Mouse (Mus musculus): ENCODE results near the gene Rab11fip3. TPM values are rescaled to one million over a fixed set of nuclear protein-coding genes. Genes with fewer than 3 reads are reported as not detected.
A peak's percentile ranks its signal among the peaks of the same experiment; 100 is the strongest.

Gene Rab11fip3
- polyA plus RNA-seq, 1 experiment from 2014 or later = 18.3 TPM

- ATAC-seq (ENCODE audit: insufficient number of reproducible peaks, low FRiP score, low TSS enrichment, low read depth) = no peak
These were observed 41.1 kb downstream of the Rab11fip3 start for GRCm38 (mm10) chr17:26028261-26028660.

GRCm38 (mm10) chr17:26024674-26025073, 44.7 kb downstream of the Rab11fip3 start:
- 97% methylated on average over 9 of the region's 9 CpGs for WGBS
- Histone ChIP-seq H3K4me2 (replicated peaks) (no peak overlapping the region), H3K27me3 (no peaks in the 10 kb centered on the region), H3K4me3 (replicated peaks) (no peak overlapping the region), H3K36me3 (peaks cover 7% of the 10 kb centered on the region; the same call in 1 of the 2 replicates), H3K27ac (replicated peaks) (no peak overlapping the region), H3K9ac (no peak overlapping the region), H3K9me3 (replicated peaks) (no peaks in the 10 kb centered on the region), H3K4me1 (no peaks in the 10 kb centered on the region)
- ATAC-seq (ENCODE audit: insufficient number of reproducible peaks, low FRiP score, low TSS enrichment, low read depth) = no peak

More at GRCm38 (mm10) chr17:26028261-26028660, 41.1 kb downstream of the Rab11fip3 start:
- H3K4me3 ChIP-seq (replicated peaks) = no peak overlapping the region
- H3K9me3 ChIP-seq (replicated peaks) = no peaks in the 10 kb centered on the region
- no peaks in the 10 kb centered on the region for H3K27me3 ChIP-seq
- no peak overlapping the region for H3K27ac ChIP-seq (replicated peaks)
- no peak overlapping the region for H3K4me2 ChIP-seq (replicated peaks)
- 66% methylated on average over 4 of the region's 4 CpGs for WGBS
- peaks cover 23% of the 10 kb centered on the region for H3K36me3 ChIP-seq
- no peaks in the 10 kb centered on the region for H3K4me1 ChIP-seq
- H3K9ac ChIP-seq = no peak overlapping the region

- Histone ChIP-seq H3K9me3 (replicated peaks) (no peaks in the 10 kb centered on the region), H3K4me2 (replicated peaks) (no peak overlapping the region), H3K4me1 (no peaks in the 10 kb centered on the region), H3K27ac (replicated peaks) (no peak overlapping the region), H3K27me3 (no peaks in the 10 kb centered on the region), H3K4me3 (replicated peaks) (no peak overlapping the region), H3K36me3 (peaks cover 7% of the 10 kb centered on the region; the same call in 1 of the 2 replicates), H3K9ac (no peak overlapping the region)
- no peak for ATAC-seq (ENCODE audit: insufficient number of reproducible peaks, low FRiP score, low TSS enrichment, low read depth)
- WGBS = 97% methylated on average over 8 of the region's 8 CpGs
These were observed 45.4 kb downstream of the Rab11fip3 start for GRCm38 (mm10) chr17:26023966-26024365.

GRCm38 (mm10) chr17:26023181-26023580, 46.2 kb downstream of the Rab11fip3 start:
- H3K9me3 ChIP-seq (replicated peaks) = no peaks in the 10 kb centered on the region
- ATAC-seq (ENCODE audit: insufficient number of reproducible peaks, low FRiP score, low TSS enrichment, low read depth) = no peak
- 70% methylated on average over 5 of the region's 5 CpGs for WGBS
- H3K36me3 ChIP-seq = peaks cover 7% of the 10 kb centered on the region; the same call in 1 of the 2 replicates
- no peaks in the 10 kb centered on the region for H3K4me1 ChIP-seq
- no peaks in the 10 kb centered on the region for H3K27me3 ChIP-seq
- no peak overlapping the region for H3K4me3 ChIP-seq (replicated peaks)
- no peak overlapping the region for H3K4me2 ChIP-seq (replicated peaks)
- no peak overlapping the region for H3K9ac ChIP-seq
- no peak overlapping the region for H3K27ac ChIP-seq (replicated peaks)

GRCm38 (mm10) chr17:26021728-26022341, 47.5 kb downstream of the Rab11fip3 start:
- no peak for ATAC-seq (ENCODE audit: insufficient number of reproducible peaks, low FRiP score, low TSS enrichment, low read depth)
- Histone ChIP-seq H3K36me3 (peaks cover 3% of the 10 kb centered on the region; the same call in 1 of the 2 replicates), H3K4me2 (replicated peaks) (no peak overlapping the region), H3K4me1 (no peaks in the 10 kb centered on the region), H3K27me3 (no peaks in the 10 kb centered on the region), H3K4me3 (replicated peaks) (no peak overlapping the region), H3K27ac (replicated peaks) (0 out of 2 replicates have a peak overlapping the region, but pooled peaks have one; percentile 30), H3K9me3 (replicated peaks) (no peaks in the 10 kb centered on the region), H3K9ac (no peak overlapping the region)
- WGBS = 66% methylated on average over 9 of the region's 9 CpGs

- H3K4me1 ChIP-seq = no peaks in the 10 kb centered on the region
- no peaks in the 10 kb centered on the region for H3K27me3 ChIP-seq
- H3K4me2 ChIP-seq (replicated peaks) = no peak overlapping the region
- no peaks in the 10 kb centered on the region for H3K9me3 ChIP-seq (replicated peaks)
- no peak overlapping the region for H3K4me3 ChIP-seq (replicated peaks)
- no peak for ATAC-seq (ENCODE audit: insufficient number of reproducible peaks, low FRiP score, low TSS enrichment, low read depth)
- no peak overlapping the region for H3K9ac ChIP-seq
- peaks cover 3% of the 10 kb centered on the region; the same call in 1 of the 2 replicates for H3K36me3 ChIP-seq
- WGBS = 87% methylated on average over 7 of the region's 7 CpGs
- no peak overlapping the region for H3K27ac ChIP-seq (replicated peaks)
These were observed 48.5 kb downstream of the Rab11fip3 start for GRCm38 (mm10) chr17:26020848-26021347.

GRCm38 (mm10) chr17:26018388-26018787, 51.0 kb downstream of the Rab11fip3 start:
- WGBS = 71% methylated on average over 3 of the region's 3 CpGs
- Histone ChIP-seq H3K4me3 (replicated peaks) (no peak overlapping the region), H3K9ac (no peak overlapping the region), H3K27me3 (no peaks in the 10 kb centered on the region), H3K9me3 (replicated peaks) (no peaks in the 10 kb centered on the region), H3K4me1 (no peaks in the 10 kb centered on the region), H3K36me3 (peaks cover 25% of the 10 kb centered on the region), H3K27ac (replicated peaks) (no peak overlapping the region), H3K4me2 (replicated peaks) (no peak overlapping the region)
- ATAC-seq (ENCODE audit: insufficient number of reproducible peaks, low FRiP score, low TSS enrichment, low read depth) = no peak

GRCm38 (mm10) chr17:26017949-26018348, 51.4 kb downstream of the Rab11fip3 start:
- Histone ChIP-seq H3K36me3 (peaks cover 27% of the 10 kb centered on the region), H3K4me2 (replicated peaks) (no peak overlapping the region), H3K4me3 (replicated peaks) (no peak overlapping the region), H3K27me3 (no peaks in the 10 kb centered on the region), H3K27ac (replicated peaks) (no peak overlapping the region), H3K9me3 (replicated peaks) (no peaks in the 10 kb centered on the region), H3K4me1 (no peaks in the 10 kb centered on the region), H3K9ac (no peak overlapping the region)
- 77% methylated on average over 5 of the region's 5 CpGs for WGBS
- no peak for ATAC-seq (ENCODE audit: insufficient number of reproducible peaks, low FRiP score, low TSS enrichment, low read depth)

GRCm38 (mm10) chr17:26017021-26017420, 52.3 kb downstream of the Rab11fip3 start:
- H3K36me3 ChIP-seq = peaks cover 35% of the 10 kb centered on the region
- no peak overlapping the region for H3K4me3 ChIP-seq (replicated peaks)
- no peak for ATAC-seq (ENCODE audit: insufficient number of reproducible peaks, low FRiP score, low TSS enrichment, low read depth)
- H3K9me3 ChIP-seq (replicated peaks) = no peaks in the 10 kb centered on the region
- no peaks in the 10 kb centered on the region for H3K4me1 ChIP-seq
- no peaks in the 10 kb centered on the region for H3K27me3 ChIP-seq
- H3K27ac ChIP-seq (replicated peaks) = no peak overlapping the region
- H3K9ac ChIP-seq = no peak overlapping the region
- H3K4me2 ChIP-seq (replicated peaks) = no peak overlapping the region
- 79% methylated on average over 3 of the region's 3 CpGs for WGBS

- Histone ChIP-seq H3K4me1 (no peaks in the 10 kb centered on the region), H3K27ac (replicated peaks) (no peak overlapping the region), H3K9ac (no peak overlapping the region), H3K9me3 (replicated peaks) (no peaks in the 10 kb centered on the region), H3K4me3 (replicated peaks) (no peak overlapping the region), H3K27me3 (no peaks in the 10 kb centered on the region), H3K36me3 (peaks cover 46% of the 10 kb centered on the region), H3K4me2 (replicated peaks) (no peak overlapping the region)
- ATAC-seq (ENCODE audit: insufficient number of reproducible peaks, low FRiP score, low TSS enrichment, low read depth) = no peak
- WGBS = 85% methylated on average over 10 of the region's 10 CpGs
These were observed 55.6 kb downstream of the Rab11fip3 start for GRCm38 (mm10) chr17:26013711-26014110.

- Histone ChIP-seq H3K4me2 (replicated peaks) (no peak overlapping the region), H3K27ac (replicated peaks) (no peak overlapping the region), H3K27me3 (no peaks in the 10 kb centered on the region), H3K4me3 (replicated peaks) (no peak overlapping the region), H3K9me3 (replicated peaks) (no peaks in the 10 kb centered on the region), H3K36me3 (peaks cover 57% of the 10 kb centered on the region), H3K9ac (no peak overlapping the region), H3K4me1 (no peaks in the 10 kb centered on the region)
- ATAC-seq (ENCODE audit: insufficient number of reproducible peaks, low FRiP score, low TSS enrichment, low read depth) = peak; percentile 53; the same call in 1 of the 2 replicates
- WGBS = 11% methylated on average over 15 of the region's 15 CpGs
These were observed 57.4 kb downstream of the Rab11fip3 start for GRCm38 (mm10) chr17:26011841-26012460.
